Mouse (Mus musculus) forebrain, embryonic 13.5 days (tissue): ENCODE data around the gene Nkd1. TPM values are rescaled to one million over a fixed set of nuclear protein-coding genes. Genes with fewer than 3 reads are reported as not detected.
A peak's percentile ranks its signal among the peaks of the same experiment; 100 is the strongest.

Source experiments
- ATAC-seq: fragments of 200-750 bp; cut with Nextera tagmentation; 2 replicates; pipeline ENCODE4 v1.8.0; 2017
- H3K27ac ChIP-seq: fragments of 300-500 bp; sonication (generic); 2 replicates; pipeline ENCODE4 v1.5.1; 2015; ENCODE audit warnings: inconsistent platforms, mild to moderate bottlenecking, moderate library complexity
- H3K27me3 ChIP-seq: fragments of 300-500 bp; sonication (generic); 2 replicates; pipeline ENCODE4 v1.6.1; 2015; ENCODE audit warnings: mild to moderate bottlenecking, inconsistent platforms
- H3K36me3 ChIP-seq: fragments of 300-500 bp; sonication (generic); 2 replicates; pipeline ENCODE4 v1.6.1; 2015; ENCODE audit warnings: mild to moderate bottlenecking, inconsistent platforms; ENCODE audit not compliant: poor library complexity, severe bottlenecking
- H3K4me1 ChIP-seq: fragments of 300-500 bp; sonication (generic); 2 replicates; pipeline ENCODE4 v1.6.1; 2015; ENCODE audit warnings: inconsistent platforms
- H3K4me2 ChIP-seq: fragments of 300-500 bp; sonication (generic); 2 replicates; pipeline ENCODE4 v1.6.1; 2015; ENCODE audit warnings: inconsistent platforms, mild to moderate bottlenecking, moderate library complexity
- H3K4me3 ChIP-seq: fragments of 300-500 bp; sonication (generic); 2 replicates; pipeline ENCODE4 v1.5.1; 2015; ENCODE audit warnings: mild to moderate bottlenecking, inconsistent platforms
- H3K9ac ChIP-seq: fragments of 300-500 bp; sonication (generic); 2 replicates; pipeline ENCODE4 v1.6.1; 2015; ENCODE audit warnings: mild to moderate bottlenecking, inconsistent platforms
- H3K9me3 ChIP-seq: fragments of 300-500 bp; sonication (generic); replicated peaks from 2 replicates; pipeline ENCODE4 v1.6.1; 2016; ENCODE audit warnings: inconsistent platforms
- WGBS: fragments of 180-500 bp; shearing (Covaris S2); methylation state at CpG from one replicate; pipeline ENCODE4 v1.1.7; 2015; 5-methylcytosine and 5-hydroxymethylcytosine counted together
- polyA plus RNA-seq: library from polyadenylated mRNA; unstranded; fragments of >200 nt; fragmentation: Nextera tagmentation; extraction: Ambion mirVana; gene quantifications from 2 replicates; pipeline ENCODE4 v1.2.1, GENCODE M21; 2015

Nkd1 gene
- polyA plus RNA-seq, result 44.9 and 47.7 TPM in 2 replicates

- peaks cover 31% of the 10 kb centered on the region; the same call in 1 of the 2 replicates for H3K27me3 ChIP-seq
- peak within 1 kb of the TSS; percentile 88 for H3K9ac ChIP-seq
- H3K4me1 ChIP-seq, result peaks cover 46% of the 10 kb centered on the region
- no peaks in the 10 kb centered on the region for H3K36me3 ChIP-seq
- no peaks in the 10 kb centered on the region for H3K9me3 ChIP-seq
- peak within 1 kb of the TSS; percentile 80 for H3K4me3 ChIP-seq
- peak within 1 kb of the TSS; percentile 54 for H3K27ac ChIP-seq
- H3K4me2 ChIP-seq, result peak within 1 kb of the TSS; percentile 98
- peak; percentile 89 for ATAC-seq
- 0% methylated on average over 39 of the region's 67 CpGs for WGBS
Observed at GRCm38 (mm10) chr8:88520985-88521527, at the start of gene Nkd1. Nkd1 (plus strand) TSS chr8:88521354.

GRCm38 (mm10) chr8:88481290-88481689, 39.9 kb upstream of the Nkd1 start:
- Histone ChIP-seq H3K27me3 (no peaks in the 10 kb centered on the region), H3K27ac (no peak overlapping the region), H3K4me2 (no peak overlapping the region), H3K4me1 (peaks cover 5% of the 10 kb centered on the region; the same call in 1 of the 2 replicates), H3K4me3 (no peak overlapping the region), H3K9ac (no peak overlapping the region), H3K9me3 (no peaks in the 10 kb centered on the region), H3K36me3 (no peaks in the 10 kb centered on the region)
- WGBS, result 54% methylated on average over 4 of the region's 4 CpGs
- ATAC-seq, result no peak

GRCm38 (mm10) chr8:88488391-88488829, 32.7 kb upstream of the Nkd1 start:
- Histone ChIP-seq H3K4me3 (no peak overlapping the region), H3K9me3 (0 out of 2 replicates have a peak, but pooled peaks cover 5% of the 10 kb centered on the region), H3K36me3 (no peaks in the 10 kb centered on the region), H3K4me2 (no peak overlapping the region), H3K27ac (no peak overlapping the region), H3K9ac (no peak overlapping the region), H3K4me1 (peaks cover 9% of the 10 kb centered on the region), H3K27me3 (peaks cover 8% of the 10 kb centered on the region; the same call in 1 of the 2 replicates)
- ATAC-seq, result no peak
- WGBS, result 5% methylated on average over 5 of the region's 5 CpGs

GRCm38 (mm10) chr8:88494076-88494475, 27.1 kb upstream of the Nkd1 start:
- no peak for ATAC-seq
- Histone ChIP-seq H3K36me3 (no peaks in the 10 kb centered on the region), H3K27me3 (peaks cover 31% of the 10 kb centered on the region), H3K9me3 (0 out of 2 replicates have a peak, but pooled peaks cover 7% of the 10 kb centered on the region), H3K4me3 (no peak overlapping the region), H3K4me1 (peaks cover 8% of the 10 kb centered on the region), H3K4me2 (no peak overlapping the region), H3K27ac (no peak overlapping the region), H3K9ac (no peak overlapping the region)
- 83% methylated on average over 2 of the region's 2 CpGs for WGBS

GRCm38 (mm10) chr8:88495071-88495805, 25.9 kb upstream of the Nkd1 start:
- H3K4me2 ChIP-seq, result peak overlapping the region; percentile 8; the same call in 1 of the 2 replicates
- no peaks in the 10 kb centered on the region for H3K36me3 ChIP-seq
- WGBS, result 4% methylated on average over 11 of the region's 11 CpGs
- no peak overlapping the region for H3K27ac ChIP-seq
- no peak overlapping the region for H3K9ac ChIP-seq
- no peak overlapping the region for H3K4me3 ChIP-seq
- peak; percentile 69; the same call in 1 of the 2 replicates for ATAC-seq
- peaks cover 31% of the 10 kb centered on the region for H3K27me3 ChIP-seq
- peaks cover 8% of the 10 kb centered on the region for H3K4me1 ChIP-seq
- H3K9me3 ChIP-seq, result 0 out of 2 replicates have a peak, but pooled peaks cover 7% of the 10 kb centered on the region

GRCm38 (mm10) chr8:88502143-88502542, 19.0 kb upstream of the Nkd1 start:
- Histone ChIP-seq H3K9ac (no peak overlapping the region), H3K27me3 (peaks cover 1% of the 10 kb centered on the region; the same call in 1 of the 2 replicates), H3K4me2 (no peak overlapping the region), H3K9me3 (no peaks in the 10 kb centered on the region), H3K4me1 (no peaks in the 10 kb centered on the region), H3K36me3 (no peaks in the 10 kb centered on the region), H3K4me3 (no peak overlapping the region), H3K27ac (no peak overlapping the region)
- ATAC-seq, result no peak
- WGBS, result 82% methylated on average over 3 of the region's 3 CpGs

- Histone ChIP-seq H3K27ac (no peak overlapping the region), H3K27me3 (0 out of 2 replicates have a peak, but pooled peaks cover 1% of the 10 kb centered on the region), H3K4me3 (no peak overlapping the region), H3K9me3 (no peaks in the 10 kb centered on the region), H3K4me2 (no peak overlapping the region), H3K9ac (no peak overlapping the region), H3K36me3 (no peaks in the 10 kb centered on the region), H3K4me1 (peaks cover 3% of the 10 kb centered on the region)
- ATAC-seq, result no peak
- 75% methylated on average over 5 of the region's 5 CpGs for WGBS
Observed at GRCm38 (mm10) chr8:88506981-88507380, 14.2 kb upstream of the Nkd1 start.

GRCm38 (mm10) chr8:88511061-88511460, 10.1 kb upstream of the Nkd1 start:
- WGBS, result 93% methylated on average over 5 of the region's 5 CpGs
- no peak for ATAC-seq

GRCm38 (mm10) chr8:88512094-88512794, 8.9 kb upstream of the Nkd1 start:
- peak overlapping the region; percentile 31; the same call in 1 of the 2 replicates for H3K9ac ChIP-seq
- ATAC-seq, result peak; percentile 57; the same call in 1 of the 2 replicates
- H3K27me3 ChIP-seq, result peaks cover 7% of the 10 kb centered on the region; the same call in 1 of the 2 replicates
- no peak overlapping the region for H3K4me3 ChIP-seq
- H3K4me1 ChIP-seq, result peaks cover 16% of the 10 kb centered on the region
- H3K4me2 ChIP-seq, result peak overlapping the region; percentile 38
- no peaks in the 10 kb centered on the region for H3K9me3 ChIP-seq
- H3K27ac ChIP-seq, result peak overlapping the region; percentile 44; the same call in 1 of the 2 replicates
- H3K36me3 ChIP-seq, result no peaks in the 10 kb centered on the region
- WGBS, result 1% methylated on average over 15 of the region's 15 CpGs

More at GRCm38 (mm10) chr8:88511061-88511460, 10.1 kb upstream of the Nkd1 start:
- Histone ChIP-seq H3K9me3 (no peaks in the 10 kb centered on the region), H3K4me1 (peaks cover 16% of the 10 kb centered on the region), H3K36me3 (no peaks in the 10 kb centered on the region), H3K4me2 (no peak overlapping the region), H3K27ac (no peak overlapping the region), H3K4me3 (no peak overlapping the region), H3K9ac (no peak overlapping the region), H3K27me3 (peaks cover 7% of the 10 kb centered on the region; the same call in 1 of the 2 replicates)

GRCm38 (mm10) chr8:88518047-88518446, 3.1 kb upstream of the Nkd1 start:
- ATAC-seq, result no peak

GRCm38 (mm10) chr8:88520381-88520780, 773 bp upstream of the Nkd1 start:
- no peak overlapping the region for H3K9ac ChIP-seq
- H3K36me3 ChIP-seq, result no peaks in the 10 kb centered on the region
- peak overlapping the region; percentile 80; the same call in 1 of the 2 replicates for H3K4me3 ChIP-seq
- peak overlapping the region; percentile 98 for H3K4me2 ChIP-seq
- ATAC-seq, result no peak
- H3K4me1 ChIP-seq, result peaks cover 39% of the 10 kb centered on the region
- H3K9me3 ChIP-seq, result no peaks in the 10 kb centered on the region
- H3K27ac ChIP-seq, result no peak overlapping the region
- peaks cover 31% of the 10 kb centered on the region; the same call in 1 of the 2 replicates for H3K27me3 ChIP-seq
- 14% methylated on average over 13 of the region's 13 CpGs for WGBS

More at GRCm38 (mm10) chr8:88518047-88518446, 3.1 kb upstream of the Nkd1 start:
- Histone ChIP-seq H3K9ac (no peak overlapping the region), H3K36me3 (no peaks in the 10 kb centered on the region), H3K9me3 (no peaks in the 10 kb centered on the region), H3K27me3 (peaks cover 33% of the 10 kb centered on the region), H3K4me1 (peaks cover 18% of the 10 kb centered on the region), H3K4me2 (no peak overlapping the region), H3K4me3 (no peak overlapping the region), H3K27ac (no peak overlapping the region)
- WGBS, result 61% methylated on average over 9 of the region's 9 CpGs
